Mouse (Mus musculus) adrenal gland, postnatal 36 days (tissue): Measurements from ENCODE around the gene Synpo2l. TPM values are rescaled to one million over a fixed set of nuclear protein-coding genes. Genes with fewer than 3 reads are reported as not detected.
"Not testable (repeated sequence)": the region's sequence is repeated elsewhere in the genome, so short reads cannot be mapped to it uniquely, and the experiment has no call there.

Experiments
- DNase-seq, 2 experiments: peaks; one replicate each; pipeline ENCODE4 v3.0.0; 2021; ENCODE audit warnings: mixed read lengths in 1 of 2
- long read RNA-seq, 2 experiments: library from polyadenylated mRNA; stranded (forward); transcript quantifications; one replicate each; pipeline ENCODE4 v2.0.0; 2021; ENCODE audit warnings: borderline sequencing depth in 2 of 2
- total RNA-seq, 2 experiments: library from RNA; stranded (reverse); gene quantifications; 2 replicates each; pipeline ENCODE4 v1.2.3; 2021

The Synpo2l gene
- total RNA-seq = under 1 TPM; 0.30 TPM
- long read RNA-seq, experiment 1 = 0 reads
- long read RNA-seq, experiment 2 = 0 reads

DNA sequence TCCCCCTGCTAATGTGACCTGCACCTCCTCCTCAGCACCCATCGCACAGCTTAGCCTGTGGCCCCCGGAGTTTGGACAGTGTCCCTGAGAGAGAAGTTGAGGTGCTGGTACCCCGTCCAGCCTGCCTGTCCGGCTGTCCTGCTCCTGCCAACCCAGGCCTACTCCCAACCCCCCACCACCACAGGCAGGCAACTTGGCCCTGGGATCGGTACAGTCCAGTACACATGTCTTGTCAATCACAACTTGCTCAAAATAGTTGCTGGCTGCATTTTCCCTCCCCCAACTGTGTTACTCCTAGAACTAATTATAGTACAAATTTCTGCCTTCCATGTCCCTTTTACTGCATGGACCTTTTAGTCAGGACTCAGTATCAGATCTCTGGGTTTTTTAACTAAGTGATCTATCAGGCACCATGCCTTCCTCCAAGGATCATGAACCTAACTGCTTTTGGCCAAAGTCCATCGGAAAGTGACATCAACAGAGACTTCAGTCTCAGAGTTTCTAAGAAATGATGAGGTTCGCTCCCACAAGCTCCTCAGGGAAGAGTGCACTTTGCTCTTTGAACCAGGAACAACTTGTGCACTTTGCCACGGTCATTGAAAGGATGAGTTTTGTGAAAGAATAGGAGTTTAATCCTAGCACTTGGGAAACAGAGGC lies at the start of gene Synpo2l:
Gene Synpo2l, minus strand, starts transcription at position 201 of the 657 bp plus-strand sequence.
- DNase-seq = no peak

DNA sequence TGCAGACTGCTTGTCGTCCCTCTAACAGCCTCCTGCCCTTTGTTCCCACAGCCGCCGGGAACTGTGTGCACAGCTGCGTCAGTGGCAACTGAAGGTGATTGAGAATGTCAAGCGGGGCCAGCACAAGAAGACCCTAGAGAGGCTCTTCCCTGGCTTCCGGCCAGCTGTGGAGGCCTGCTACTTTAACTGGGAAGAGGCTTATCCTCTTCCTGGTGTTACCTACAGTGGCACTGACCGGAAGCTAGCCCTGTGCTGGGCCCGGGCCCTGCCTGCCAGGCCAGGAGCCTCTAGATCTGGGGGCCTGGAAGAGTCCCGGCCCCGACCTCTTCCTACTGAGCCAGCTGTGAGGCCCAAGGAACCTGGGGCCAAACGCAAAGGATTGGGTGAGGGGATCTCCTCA lies 45.7 kb upstream of the Synpo2l start:
- no peak for DNase-seq

DNA sequence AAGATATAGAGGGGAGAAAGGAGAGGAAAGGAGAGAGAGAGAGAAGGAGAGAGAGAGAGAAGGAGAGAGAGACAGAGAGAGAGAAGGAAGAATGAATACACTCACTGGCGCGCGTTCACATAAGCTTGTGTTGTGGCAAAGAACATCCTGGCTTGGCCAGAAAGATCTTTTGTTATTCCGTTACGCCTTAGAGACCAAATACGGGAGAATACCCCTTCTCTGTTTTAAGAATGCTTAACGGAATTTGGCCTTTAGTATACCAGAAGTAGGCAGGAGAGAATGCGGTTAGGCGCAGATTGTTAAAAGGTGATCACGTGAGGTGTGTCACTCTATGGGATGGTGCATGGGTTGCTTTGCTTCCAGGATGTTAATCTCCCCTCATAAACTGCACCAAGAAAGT lies 40.1 kb upstream of the Synpo2l start:
- DNase-seq = no peak

DNA sequence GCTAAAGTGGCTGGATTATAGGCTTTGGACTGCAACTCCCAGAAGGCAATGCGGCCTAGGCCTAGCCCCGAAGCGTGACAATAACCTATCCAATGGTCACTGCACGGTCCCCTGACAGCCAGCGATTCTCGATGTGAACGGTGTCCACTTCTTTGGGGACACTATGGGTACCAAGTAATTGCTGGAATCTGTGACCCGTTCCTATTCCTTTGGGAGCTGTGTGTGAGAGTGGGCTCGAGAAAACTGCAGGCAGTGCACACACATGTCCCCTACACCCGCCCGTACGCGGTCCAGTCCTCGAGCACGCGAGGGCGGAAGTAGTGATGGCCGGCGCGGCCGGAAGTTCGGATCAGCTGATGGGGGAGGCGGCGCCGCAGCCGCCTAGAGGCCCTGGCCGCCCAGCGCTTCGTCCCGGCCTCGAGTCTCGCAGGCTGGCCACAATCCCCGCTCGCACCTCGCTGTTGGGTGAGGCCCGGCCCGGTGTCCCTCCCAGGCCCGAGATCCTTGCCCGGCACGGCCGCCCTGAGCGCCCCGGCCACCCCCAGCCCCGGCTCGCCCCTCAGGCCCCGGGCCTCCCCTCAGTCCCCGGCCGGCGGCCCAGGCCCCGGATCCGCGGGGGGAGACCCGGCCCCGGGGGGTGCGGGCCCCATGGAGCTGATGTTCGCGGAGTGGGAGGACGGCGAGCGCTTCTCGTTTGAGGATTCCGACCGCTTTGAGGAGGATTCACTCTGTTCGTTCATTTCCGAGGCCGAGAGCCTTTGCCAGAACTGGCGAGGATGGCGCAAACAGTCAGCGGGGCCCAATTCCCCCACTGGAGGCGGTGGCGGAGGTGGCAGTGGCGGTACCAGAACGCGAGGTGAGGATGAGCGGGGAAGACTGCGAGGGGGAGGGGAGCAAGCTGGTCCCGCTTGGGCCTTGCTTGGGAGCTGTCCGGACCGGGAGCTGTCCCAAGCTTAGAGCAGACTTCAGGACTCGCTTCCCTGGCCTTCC lies 39.3 kb upstream of the Synpo2l start, which contains the start of gene Zswim8:
Gene Zswim8, plus strand, starts transcription at position 352 of the 990 bp plus-strand sequence.
- DNase-seq = peak; percentile 93 to 94

DNA sequence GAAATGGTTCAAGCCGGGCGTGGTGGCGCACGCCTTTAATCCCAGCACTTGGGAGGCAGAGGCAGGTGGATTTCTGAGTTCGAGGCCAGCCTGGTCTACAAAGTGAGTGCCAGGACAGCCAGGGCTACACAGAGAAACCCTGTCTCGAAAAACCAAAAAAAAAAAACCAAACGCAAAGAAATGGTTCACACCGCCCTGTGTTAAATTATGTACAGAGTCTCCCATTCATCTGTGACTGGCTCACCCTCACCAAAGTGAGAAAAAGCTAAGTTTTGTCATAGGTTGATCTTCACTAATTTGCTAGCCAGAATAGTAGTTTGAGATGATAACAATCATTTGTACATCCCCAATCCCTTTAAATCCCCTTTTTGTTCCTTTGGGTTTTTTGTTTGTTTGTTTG lies 35.3 kb upstream of the Synpo2l start:
- not testable (repeated sequence) for DNase-seq

DNA sequence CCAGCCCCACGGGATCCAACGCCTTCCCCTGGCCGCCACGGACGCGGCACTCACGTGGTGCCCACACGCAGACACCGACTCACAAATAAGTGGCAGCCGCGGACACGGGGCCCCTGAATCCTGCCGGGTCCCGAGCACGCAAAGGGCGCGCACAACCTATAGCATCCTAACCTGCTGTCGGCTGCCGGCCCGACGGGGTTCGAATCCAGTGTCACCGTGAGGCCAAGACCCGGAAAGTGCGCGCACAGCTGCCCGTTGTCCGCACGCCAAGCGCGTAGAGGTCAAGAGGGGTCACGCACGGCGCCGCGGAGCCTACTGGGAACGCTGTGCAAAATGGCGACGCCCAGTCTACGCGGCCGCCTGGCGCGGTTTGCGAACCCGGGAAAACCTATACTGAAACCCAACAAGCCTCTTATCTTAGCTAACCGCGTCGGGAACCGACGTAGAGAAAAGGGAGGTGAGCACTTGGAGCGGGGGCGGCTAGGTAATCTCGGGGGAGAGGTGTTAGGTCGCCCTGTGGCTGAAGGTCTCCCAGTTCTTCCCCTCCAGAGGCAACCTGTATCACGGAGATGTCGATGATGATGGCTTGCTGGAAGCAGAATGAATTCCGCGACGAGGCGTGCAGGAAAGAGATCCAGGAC lies 34.7 kb upstream of the Synpo2l start, which contains the start of gene Chchd1:
Gene Chchd1, plus strand, starts transcription at position 266 of the 641 bp plus-strand sequence.
- DNase-seq = peak; percentile 94

DNA sequence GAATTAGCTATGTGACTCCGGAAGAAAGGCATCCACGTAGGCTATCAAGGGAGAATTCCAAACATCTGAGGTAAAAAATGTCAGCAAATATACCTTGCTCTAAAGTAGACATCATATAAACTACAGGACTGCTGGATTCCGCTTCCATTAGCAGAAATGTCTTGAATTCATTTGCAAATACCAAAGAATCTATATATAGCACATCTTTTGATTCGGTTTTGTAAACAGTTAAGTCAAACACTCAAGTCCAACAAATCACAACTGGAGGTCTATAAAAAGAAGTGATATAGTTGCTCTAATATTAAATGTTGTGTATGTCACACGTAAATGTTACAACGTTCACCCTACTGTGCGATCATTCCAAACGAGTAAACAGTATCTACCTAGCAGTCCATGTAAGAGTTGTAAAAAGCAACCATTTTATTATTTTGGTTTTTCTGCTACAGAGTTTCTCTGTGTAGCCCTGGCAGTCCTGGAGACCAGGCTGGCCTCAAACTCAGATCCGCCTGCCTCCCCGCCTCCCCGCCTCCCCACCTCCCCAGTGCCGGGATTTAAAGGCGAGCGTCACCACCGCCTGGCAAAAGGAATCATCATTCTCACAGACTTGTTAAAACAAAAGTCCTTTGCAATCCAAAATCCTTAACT lies 34.1 kb upstream of the Synpo2l start:
- no peak for DNase-seq

DNA sequence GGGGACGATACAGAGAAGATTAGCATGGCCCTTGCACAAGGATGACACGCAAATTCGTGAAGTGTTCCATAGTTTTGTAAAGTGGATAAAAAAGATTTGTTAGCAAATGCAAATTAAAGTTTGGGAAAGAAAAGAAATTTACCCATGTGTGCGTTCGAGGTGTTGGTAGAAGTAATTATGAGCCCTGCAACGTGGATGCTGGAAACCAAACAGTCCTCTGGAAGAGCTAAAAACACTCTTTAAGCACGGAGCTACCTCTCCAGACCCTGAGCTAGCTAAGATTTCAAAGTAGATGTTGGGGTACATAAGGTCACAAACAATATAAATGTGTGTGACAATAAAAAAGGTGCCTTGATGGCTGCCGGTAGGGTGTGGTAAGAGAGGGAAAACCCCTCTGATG lies 33.4 kb upstream of the Synpo2l start:
- DNase-seq = no peak

DNA sequence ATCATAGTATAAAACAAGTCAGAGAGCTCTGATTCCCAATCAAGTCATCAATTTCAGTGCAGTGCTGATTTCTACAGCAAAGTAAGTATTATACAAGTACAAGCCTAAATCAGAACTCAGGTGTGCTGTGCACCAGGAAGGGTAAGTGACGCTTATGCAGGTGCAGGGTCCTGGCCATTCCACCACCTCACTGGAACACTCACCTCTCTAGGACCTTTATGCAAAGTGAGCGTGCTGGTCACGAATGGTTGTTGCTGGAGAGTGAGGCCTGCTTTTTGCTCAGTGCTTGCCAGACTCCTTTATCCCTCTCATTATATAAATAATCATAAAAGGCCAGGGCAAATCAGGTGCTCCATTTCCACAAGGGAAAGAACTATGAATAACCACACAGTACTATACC lies 32.2 kb upstream of the Synpo2l start:
- no peak for DNase-seq

DNA sequence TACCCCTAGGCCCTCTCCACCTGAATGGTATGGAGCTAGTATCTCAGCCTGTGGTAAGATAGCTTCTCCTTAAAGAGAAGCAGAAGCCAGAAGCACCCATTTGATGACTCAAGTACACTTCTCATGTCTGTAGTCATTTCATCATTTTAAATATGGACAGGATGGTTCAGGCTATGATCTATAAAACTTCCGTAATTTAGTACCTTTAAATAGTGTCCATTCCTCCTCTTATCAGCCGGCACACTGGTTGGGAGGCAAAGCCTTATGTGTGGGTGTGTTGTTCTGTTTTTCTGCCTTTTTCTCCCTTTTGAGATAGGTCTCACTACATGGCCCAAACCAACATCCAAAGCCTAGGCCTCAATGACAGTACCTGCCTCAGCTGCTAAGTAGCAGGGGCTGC lies 30.4 kb upstream of the Synpo2l start:
- no peak for DNase-seq

DNA sequence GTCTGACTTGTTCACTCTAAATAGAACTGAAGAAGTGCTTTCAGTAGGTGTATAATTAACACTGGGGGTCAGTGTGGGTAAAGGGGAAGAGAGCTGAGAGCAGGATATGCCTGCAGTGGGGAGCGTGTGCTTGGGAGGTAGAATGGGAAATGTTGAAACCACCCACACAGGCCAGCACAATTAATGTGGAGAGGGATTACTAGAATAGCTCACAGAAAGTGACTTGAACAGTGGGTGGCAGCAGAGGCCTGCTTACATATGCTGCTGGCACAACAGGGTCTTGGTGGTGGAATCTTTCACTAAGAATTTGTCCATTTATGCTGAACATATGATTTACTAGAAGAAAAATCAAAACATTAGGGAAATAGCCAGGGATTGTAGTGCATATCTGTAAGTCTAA lies 28.8 kb upstream of the Synpo2l start:
- DNase-seq = peak; percentile 38 to 65

DNA sequence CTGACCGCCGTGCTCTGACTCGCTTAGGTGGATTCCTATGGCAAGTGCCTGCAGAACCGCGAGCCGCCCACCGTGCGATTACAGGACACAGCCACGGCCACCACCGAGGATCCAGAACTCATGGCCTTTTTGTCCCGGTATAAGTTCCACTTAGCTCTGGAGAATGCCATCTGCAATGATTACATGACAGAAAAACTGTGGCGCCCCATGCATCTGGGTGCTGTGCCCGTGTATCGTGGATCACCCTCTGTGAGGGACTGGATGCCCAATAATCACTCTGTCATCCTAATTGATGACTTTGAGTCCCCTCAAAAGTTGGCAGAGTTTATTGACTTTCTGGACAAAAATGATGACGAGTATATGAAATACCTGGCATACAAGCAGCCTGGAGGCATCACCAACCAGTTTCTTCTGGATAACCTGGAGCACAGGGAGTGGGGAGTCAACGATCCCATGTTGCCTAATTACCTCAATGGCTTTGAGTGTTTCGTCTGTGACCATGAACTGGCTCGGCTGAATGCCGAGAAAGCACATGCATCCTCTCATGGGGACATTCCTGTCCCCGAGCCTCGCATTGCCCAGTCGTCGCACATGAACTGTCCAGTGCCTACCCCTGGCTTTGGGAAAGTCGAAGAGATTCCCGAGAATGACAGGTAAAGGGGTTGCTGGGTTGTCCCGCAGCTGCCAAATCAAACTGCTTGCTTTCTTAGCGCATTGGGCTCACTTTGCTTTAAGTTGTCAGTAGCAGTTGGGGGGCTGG lies 27.8 kb upstream of the Synpo2l start:
- peak; percentile 36 for DNase-seq

DNA sequence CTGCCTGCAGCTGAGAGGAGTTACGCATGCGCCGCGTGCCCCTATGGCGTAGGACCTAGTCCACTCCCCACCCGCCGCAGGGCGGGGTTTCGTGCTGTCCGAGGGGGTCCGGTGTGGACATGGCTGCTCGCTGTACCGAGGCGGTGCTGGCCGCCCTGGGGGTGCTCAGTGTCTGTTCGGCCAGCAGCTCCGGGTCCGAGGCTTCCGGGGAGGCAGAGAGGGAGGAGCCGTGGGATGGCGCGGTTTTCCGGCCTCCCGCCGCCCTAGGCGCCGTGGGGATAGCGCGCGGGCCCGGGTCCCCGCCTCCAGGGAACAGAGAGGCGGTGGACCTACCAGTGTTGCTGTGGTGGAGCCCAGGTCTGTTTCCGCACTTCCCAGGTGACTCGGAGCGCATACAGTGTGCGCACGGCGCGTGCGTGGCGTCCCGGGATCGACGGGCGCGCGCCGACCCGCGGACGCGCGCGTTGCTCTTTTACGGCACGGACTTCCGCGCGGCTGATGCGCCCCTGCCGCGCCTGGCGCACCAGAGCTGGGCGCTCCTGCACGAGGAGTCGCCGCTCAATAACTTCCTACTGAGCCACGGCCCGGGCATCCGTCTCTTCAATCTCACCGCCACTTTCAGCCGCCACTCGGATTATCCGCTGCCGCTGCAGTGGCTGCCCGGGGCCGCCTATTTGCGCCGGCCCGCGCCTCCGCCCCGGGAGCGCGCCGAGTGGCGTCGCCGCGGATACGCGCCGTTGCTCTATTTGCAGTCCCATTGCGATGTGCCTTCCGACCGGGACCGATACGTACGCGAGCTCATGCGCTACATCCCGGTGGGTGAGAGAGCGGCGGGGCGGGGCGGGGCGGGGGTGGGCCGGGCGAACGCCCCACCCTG lies 27.0 kb upstream of the Synpo2l start, which contains the start of gene Fut11:
Gene Fut11, plus strand, starts transcription at position 85 of the 877 bp plus-strand sequence.
- peak; percentile 92 to 94 for DNase-seq

DNA sequence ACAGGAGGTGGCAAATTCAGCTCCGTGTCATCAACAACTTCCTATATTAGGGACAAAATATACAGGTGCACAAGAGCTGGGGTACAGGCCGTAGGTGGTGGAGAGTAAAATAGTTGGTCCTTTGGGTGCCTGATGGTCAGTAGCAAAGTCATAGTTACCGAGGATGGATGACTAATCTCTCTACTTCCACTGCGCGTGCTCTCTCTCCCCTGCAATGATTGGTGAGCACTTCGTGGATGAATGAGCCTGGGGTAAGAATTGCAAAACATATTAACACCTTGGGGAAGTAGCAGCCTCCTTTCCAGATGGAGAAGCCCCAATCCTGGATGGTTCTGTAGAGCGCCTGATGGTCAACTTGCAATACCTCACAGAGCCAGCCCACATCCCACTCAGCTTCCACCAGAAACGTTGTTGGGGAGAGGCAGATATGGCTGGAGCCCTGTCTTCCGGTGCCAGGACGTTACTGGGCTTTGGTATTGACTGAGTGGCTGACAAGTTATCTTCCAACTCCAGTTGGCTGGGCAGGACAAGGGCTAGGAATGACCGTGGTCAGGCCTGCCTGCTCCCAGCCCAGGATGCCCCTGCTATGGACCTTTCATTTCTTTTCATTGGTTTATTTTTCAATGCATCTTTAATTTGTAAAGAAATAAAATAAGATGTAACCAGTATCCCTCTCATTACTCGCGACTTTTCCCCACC lies 26.2 kb upstream of the Synpo2l start:
- peak in 1 of 2 experiments; percentile 18 for DNase-seq

DNA sequence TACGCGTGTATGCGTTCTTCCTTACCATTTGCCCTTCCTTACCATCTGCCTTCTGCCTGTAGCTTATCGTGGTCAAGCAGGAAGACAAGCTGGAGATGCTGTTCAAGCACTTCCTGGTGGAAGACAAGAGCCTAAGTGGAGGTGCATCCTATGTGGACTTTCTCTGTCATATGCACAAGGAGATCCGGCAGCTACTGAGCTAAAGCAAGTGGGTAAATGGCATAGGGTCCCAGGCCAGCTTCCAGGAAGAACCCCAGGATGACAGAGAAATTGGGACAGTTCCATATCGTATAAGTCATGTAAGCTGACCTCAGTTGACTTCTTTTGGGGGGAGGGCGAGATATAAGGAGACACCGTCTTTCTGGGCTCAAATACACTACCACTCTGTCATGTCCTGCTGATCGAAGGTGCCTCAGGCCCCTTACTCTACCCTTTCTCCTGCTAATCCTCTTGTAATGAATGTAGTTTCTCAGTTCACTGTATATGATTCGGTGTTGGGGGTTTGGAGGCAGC lies 25.5 kb upstream of the Synpo2l start:
- DNase-seq = no peak

DNA sequence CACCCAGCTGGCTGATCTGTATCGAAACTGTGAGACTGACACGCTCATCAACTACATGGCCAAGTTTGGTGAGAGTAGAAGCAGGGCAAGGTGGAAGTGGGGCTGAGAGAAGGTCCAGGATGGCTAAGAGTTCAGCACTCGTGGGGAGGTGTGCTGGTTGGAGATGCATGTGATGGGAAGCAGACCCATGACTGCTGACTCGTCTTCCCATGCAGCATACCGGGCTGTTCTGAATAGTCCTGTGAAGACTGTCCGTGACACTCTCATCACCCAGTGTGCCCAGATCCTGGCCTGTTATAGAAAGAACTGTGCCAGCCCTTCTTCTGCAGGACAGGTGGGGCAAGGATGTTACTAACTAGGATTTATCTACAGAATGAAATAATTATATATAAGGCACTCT lies 23.6 kb upstream of the Synpo2l start:
- DNase-seq = no peak

DNA sequence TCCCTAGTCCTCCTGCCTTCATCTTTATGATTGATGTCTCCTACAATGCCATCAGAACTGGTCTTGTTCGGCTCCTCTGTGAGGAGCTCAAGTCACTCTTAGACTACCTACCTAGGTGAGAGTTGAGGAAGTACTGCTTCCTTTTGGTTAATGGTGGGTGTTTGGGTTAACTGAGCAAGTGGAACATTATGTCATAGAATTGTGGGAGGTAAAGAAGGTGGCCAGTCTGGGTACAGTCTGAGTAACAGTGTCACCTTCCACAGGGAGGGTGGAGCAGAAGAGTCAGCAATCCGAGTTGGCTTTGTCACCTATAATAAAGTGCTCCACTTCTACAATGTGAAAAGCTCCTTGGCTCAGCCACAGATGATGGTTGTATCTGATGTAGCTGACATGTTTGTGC lies 20.9 kb upstream of the Synpo2l start:
- DNase-seq = no peak

DNA sequence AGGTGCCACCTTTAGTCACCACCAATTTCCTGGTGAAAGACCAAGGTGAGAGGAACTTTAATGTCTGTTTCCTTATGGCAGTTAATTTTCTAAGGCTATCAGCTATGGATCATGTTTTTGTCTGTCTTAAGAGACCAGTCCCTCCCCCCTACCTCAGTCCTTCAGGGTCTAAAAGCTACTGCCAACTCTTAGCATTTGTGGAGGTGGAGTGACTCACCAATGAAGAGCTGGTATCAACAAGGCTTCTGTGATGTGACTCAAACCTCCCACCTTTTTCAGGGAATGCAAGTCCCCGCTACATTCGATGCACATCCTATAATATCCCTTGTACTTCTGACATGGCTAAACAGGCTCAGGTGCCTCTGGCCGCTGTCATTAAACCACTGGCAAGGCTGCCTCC lies 18.4 kb upstream of the Synpo2l start:
- no peak for DNase-seq

DNA sequence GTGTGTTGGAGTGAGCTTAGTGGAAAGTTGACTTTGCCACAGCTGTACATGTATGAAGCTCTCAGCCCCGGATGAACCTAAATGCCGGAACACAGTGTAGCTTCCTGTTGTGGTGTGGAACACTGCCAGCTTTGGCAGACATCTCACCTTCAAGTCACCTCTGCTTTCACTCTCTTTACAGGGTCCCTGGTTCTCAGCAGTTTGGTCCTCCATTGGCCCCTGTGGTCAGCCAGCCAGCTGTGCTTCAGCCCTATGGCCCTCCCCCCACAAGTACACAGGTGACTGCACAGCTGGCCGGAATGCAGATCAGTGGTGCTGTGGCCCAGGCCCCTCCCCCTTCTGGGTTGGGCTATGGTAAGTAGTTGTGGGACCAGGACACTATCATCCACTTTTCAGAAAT lies 14.3 kb upstream of the Synpo2l start:
- peak in 1 of 2 experiments; percentile 33 for DNase-seq
